Comparison of ENCODE assay signal across 15 mouse cellular contexts in genomic region chr13:83551259-83551658, GRCm38 (mm10).
"Had no signal": no experiment of that assay in that cellular context is flagged by ENCODE, and none has a peak within 500 bp of the region (broad histone marks: within the 10 kb centered on the region; RNA-seq: fewer than 3 reads in every experiment).

No protein-coding gene starts in this region.

- H3K4me2 ChIP-seq: limb, embryonic 13.5 days; lung, embryonic 14.5 days; stomach, embryonic 15.5 days had no signal

- H3K9me3 ChIP-seq: limb, embryonic 10.5 days; limb, embryonic 13.5 days; stomach, embryonic 15.5 days had no signal

- H3K27ac ChIP-seq: limb, embryonic 10.5 days; limb, embryonic 13.5 days; stomach, embryonic 15.5 days had no signal

- H3K9ac ChIP-seq: limb, embryonic 13.5 days; lung, embryonic 14.5 days; stomach, embryonic 15.5 days had no signal

- H3K27me3 ChIP-seq: limb, embryonic 13.5 days; stomach, embryonic 15.5 days had no signal

- DNase-seq: kidney, adult 18-20 months; kidney, adult 9 months; kidney, postnatal 14 days; kidney, postnatal 4 days; lung, embryonic 14.5 days; lung, postnatal 36 days; midbrain, embryonic 14.5 days; spleen, adult 18-20 months; thymus, postnatal 25 days had no signal

- H3K4me3 ChIP-seq: limb, embryonic 10.5 days; limb, embryonic 13.5 days; stomach, embryonic 15.5 days had no signal

- H3K4me1 ChIP-seq: limb, embryonic 10.5 days; limb, embryonic 13.5 days; stomach, embryonic 15.5 days had no signal

- ATAC-seq: inflammation-experienced regulatory T-cells, adult 6 months; intestine, embryonic 16.5 days; lung, postnatal 0 days had no signal

- H3K36me3 ChIP-seq: limb, embryonic 10.5 days; limb, embryonic 13.5 days; stomach, embryonic 15.5 days had no signal
